Mouse (Mus musculus) left cerebral cortex, adult 8-10 months (tissue): ENCODE data around the gene Capza2. TPM values are rescaled to one million over a fixed set of nuclear protein-coding genes. Genes with fewer than 3 reads are reported as not detected.
"Not testable (repeated sequence)": the region's sequence is repeated elsewhere in the genome, so short reads cannot be mapped to it uniquely, and the experiment has no call there.

Experiments used
- DNase-seq, 2 experiments: peaks; one replicate each; pipeline ENCODE4 v3.0.0; 2022; ENCODE audit warnings: low spot score in 2 of 2
- total RNA-seq, 4 experiments: library from RNA; stranded (reverse); gene quantifications; 2 replicates each; pipeline ENCODE4 v1.2.4; 2022

Capza2 gene
- total RNA-seq, 4 experiments from 2014 or later, result 215 to 233 (median 225) TPM

DNA sequence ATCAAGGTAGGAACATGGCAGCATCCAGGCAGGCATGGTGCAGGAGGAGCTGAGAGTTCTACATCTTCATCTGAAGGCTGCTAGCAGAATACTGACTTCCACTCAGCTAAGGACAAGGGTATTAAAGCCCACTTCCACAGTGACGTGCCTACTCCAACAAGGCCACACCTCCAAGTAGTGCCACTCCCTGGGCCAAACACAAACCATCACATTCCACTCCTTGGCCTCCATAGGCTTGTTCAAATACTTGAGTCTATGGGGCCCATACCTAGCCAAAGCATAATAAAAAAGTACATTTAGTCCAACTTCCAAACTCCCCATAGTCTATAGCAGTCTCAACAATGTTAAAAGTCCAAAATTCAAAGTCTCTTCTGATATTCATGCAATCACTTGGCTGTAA is 68.0 kb downstream of the Capza2 start:
- DNase-seq, result not testable (repeated sequence)

DNA sequence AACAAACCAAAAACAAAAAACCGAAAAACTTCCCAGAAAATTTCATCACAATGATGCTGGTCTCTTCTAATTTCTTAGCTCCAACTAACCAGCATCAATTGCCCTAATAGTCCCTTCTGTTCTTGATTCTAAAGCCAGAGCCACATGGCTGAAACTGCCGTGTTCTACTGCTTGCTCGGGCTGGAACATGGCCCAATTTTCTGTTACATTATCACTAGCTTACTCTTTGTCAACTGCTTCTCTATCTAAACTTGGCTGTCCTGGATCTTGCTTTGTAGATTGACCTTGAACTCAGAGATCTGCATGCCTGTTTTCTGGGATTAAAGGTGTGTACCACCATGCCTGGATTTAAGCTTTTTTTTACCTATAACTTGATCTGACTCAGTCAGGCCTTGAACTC is 69.9 kb downstream of the Capza2 start:
- no peak for DNase-seq

Other genes with a start within 250 kb of the Capza2 start
- gene Met, start 172.4 kb upstream of the Capza2 start, total RNA-seq, result 1 to 10 TPM; 4.4 to 6.4 (median 4.7) TPM
- gene St7, start 56.7 kb downstream of the Capza2 start, total RNA-seq, result 10 to 100 TPM; 27.5 to 41.4 (median 34.8) TPM